Mouse (Mus musculus) G1E (cell line): ENCODE measurements at regions not wholly inside any gene's neighbourhood (a gene's known extent, or its start where the extent isn't known, plus 50 kb on each side); places are given as distances from the start of the nearest gene placed in this dataset.

Source experiments
- ATAC-seq: 2 replicates; pipeline ENCODE4 v1.8.0; 2016; ENCODE audit warnings: mild to moderate bottlenecking; ENCODE audit not compliant: insufficient number of reproducible peaks, poor library complexity, low FRiP score, severe bottlenecking; ENCODE audit errors: extremely low read depth
- DNase-seq: peaks from one replicate; pipeline ENCODE4 v3.0.0; 2012; ENCODE audit warnings: low spot score
- H3K27me3 ChIP-seq: 2 replicates; pipeline ENCODE4 v1.6.1; 2012; ENCODE audit warnings: mild to moderate bottlenecking, low read length, inconsistent platforms; ENCODE audit not compliant: insufficient read depth
- H3K36me3 ChIP-seq: replicated peaks from 2 replicates; pipeline ENCODE3; 2012; ENCODE audit warnings: mild to moderate bottlenecking, inconsistent platforms
- H3K4me1 ChIP-seq: 2 replicates; pipeline ENCODE4 v1.6.1; 2012; ENCODE audit warnings: low read depth, low read length, inconsistent platforms, mixed read lengths; ENCODE audit not compliant: insufficient read depth
- H3K4me3 ChIP-seq: 2 replicates; pipeline ENCODE4 v1.5.1; 2012; ENCODE audit warnings: low read depth, mild to moderate bottlenecking, inconsistent platforms, low read length, moderate library complexity, mixed read lengths
- H3K9me3 ChIP-seq: replicated peaks from 2 replicates; pipeline ENCODE4 v1.6.1; 2012; ENCODE audit warnings: inconsistent platforms
- CTCF ChIP-seq: IDR thresholded peaks from 2 replicates; pipeline ENCODE4 v1.5.1; 2012; ENCODE audit warnings: low read depth, low read length, inconsistent platforms, mixed read lengths
- GATA1 ChIP-seq: IDR thresholded peaks from 2 replicates; pipeline ENCODE4 v1.6.1; 2012; ENCODE audit warnings: borderline replicate concordance, low read length, inconsistent platforms, mixed read lengths
- GATA2 ChIP-seq: IDR thresholded peaks from 2 replicates; pipeline ENCODE4 v1.6.1; 2012; ENCODE audit warnings: low read depth, low read length, inconsistent platforms, borderline replicate concordance
- POLR2AphosphoS5 ChIP-seq: IDR thresholded peaks from 2 replicates; pipeline ENCODE4 v1.6.1; 2012; ENCODE audit warnings: low read depth, low read length, inconsistent platforms; ENCODE audit not compliant: insufficient replicate concordance
- TAL1 ChIP-seq: conservative IDR thresholded peaks from 2 replicates; pipeline ENCODE4 v1.6.1; 2012; ENCODE audit warnings: low read depth, low read length, inconsistent platforms, mixed read lengths

DNA sequence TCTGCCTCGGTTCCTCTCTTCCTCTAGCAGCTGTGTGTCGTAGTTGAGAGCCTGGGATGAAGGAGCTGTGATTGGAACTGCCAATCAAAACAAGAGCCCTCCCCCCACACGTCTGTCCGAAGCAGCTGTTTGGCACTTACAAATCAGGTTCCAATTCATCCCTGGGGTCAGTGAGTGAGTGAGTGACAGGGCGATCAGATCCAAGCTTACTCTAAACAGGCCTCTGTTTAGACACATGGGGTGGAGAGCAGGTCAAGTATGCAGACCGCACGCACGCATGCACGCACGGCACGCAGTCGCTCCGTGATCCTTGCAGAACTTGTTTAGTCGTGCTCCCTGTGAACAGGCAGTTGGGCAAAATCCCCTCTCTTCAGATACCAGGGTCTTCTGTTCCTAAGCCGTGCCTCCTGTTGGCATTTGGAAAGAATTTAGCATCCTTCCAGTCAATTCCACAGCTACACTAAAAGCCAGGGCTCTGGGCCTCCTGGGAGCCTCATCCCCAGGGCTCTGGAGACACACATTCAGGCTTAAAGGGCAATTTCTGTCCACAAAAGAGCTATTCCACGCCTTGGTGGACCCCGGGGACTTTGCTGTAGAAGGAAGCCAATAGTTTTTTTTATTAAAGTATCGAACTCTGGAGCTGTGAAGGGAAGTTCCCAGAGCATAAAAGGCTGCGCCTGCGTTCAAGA is 52.2 kb upstream of the Kcng1 start:
- H3K4me3 ChIP-seq, result no peak overlapping the region
- no peaks in the 10 kb centered on the region for H3K36me3 ChIP-seq
- DNase-seq (no peak), ATAC-seq (no peak)
- TF ChIP-seq GATA1, result no peak
- no peak for TF ChIP-seq POLR2AphosphoS5
- TF ChIP-seq GATA2, result no peak
- no peak for TF ChIP-seq CTCF
- TF ChIP-seq TAL1, result no peak
- peaks cover 76% of the 10 kb centered on the region for H3K9me3 ChIP-seq
- H3K27me3 ChIP-seq, result no peaks in the 10 kb centered on the region
- H3K4me1 ChIP-seq, result no peaks in the 10 kb centered on the region

DNA sequence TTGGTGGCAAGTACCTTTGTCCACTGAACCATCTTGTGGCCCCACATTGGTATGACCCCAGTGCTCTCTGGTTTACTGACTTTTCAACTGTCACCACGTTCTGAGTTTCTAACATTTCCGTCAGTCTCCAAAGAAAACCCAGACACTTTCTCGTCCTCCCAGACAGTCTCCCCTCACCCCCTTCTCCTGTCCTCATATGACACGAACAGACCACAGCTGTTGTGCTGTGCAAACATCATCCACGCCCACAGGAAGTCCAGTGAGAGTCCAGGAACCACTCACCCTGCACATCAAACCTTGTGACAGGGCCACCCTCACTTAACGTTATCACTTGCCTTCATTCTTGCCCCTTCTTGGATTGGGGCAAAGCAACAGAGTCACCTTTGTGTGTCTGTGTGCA is 51.4 kb upstream of the Kcng1 start:
- Histone ChIP-seq H3K4me1 (no peaks in the 10 kb centered on the region), H3K27me3 (no peaks in the 10 kb centered on the region), H3K36me3 (no peaks in the 10 kb centered on the region), H3K9me3 (peaks cover 78% of the 10 kb centered on the region), H3K4me3 (no peak overlapping the region)
- ATAC-seq (no peak), DNase-seq (no peak)
- TF ChIP-seq GATA2 (no peak), TAL1 (no peak), POLR2AphosphoS5 (no peak)
